Mouse (Mus musculus) macrophage (primary cell): ENCODE measurements at regions not wholly inside any gene's neighbourhood (a gene's known extent, or its start where the extent isn't known, plus 50 kb on each side); places are given as distances from the start of the nearest gene placed in this dataset.

Experiments
- H3K27ac ChIP-seq: fragments of 350-480 bp; formaldehyde crosslinking; 2 replicates; pipeline ENCODE4 v1.9.0; 2021
- H3K36me3 ChIP-seq: fragments of 350-480 bp; formaldehyde crosslinking; 2 replicates; pipeline ENCODE4 v1.9.0; 2021; ENCODE audit errors: inconsistent target
- H3K4me3 ChIP-seq: fragments of 350-480 bp; formaldehyde crosslinking; 2 replicates; pipeline ENCODE4 v1.9.0; 2021; ENCODE audit errors: inconsistent target
- H3K79me2 ChIP-seq: fragments of 350-480 bp; formaldehyde crosslinking; 2 replicates; pipeline ENCODE4 v1.9.0; 2021; ENCODE audit errors: inconsistent target
- WGBS: methylation state at CpG from one replicate; pipeline ENCODE4 v1.1.7; 2026; ENCODE audit warnings: inconsistent platforms; ENCODE audit not compliant: missing documents; 5-methylcytosine and 5-hydroxymethylcytosine counted together

GRCm38 (mm10) chr3:136421969-136422614 lies 96.2 kb upstream of the Bank1 start:
- Histone ChIP-seq H3K27ac (no peak overlapping the region), H3K36me3 (no peaks in the 10 kb centered on the region), H3K4me3 (no peak overlapping the region), H3K79me2 (no peaks in the 10 kb centered on the region)
- WGBS = 46% methylated on average over 10 of the region's 10 CpGs

- 92% methylated on average over 8 of the region's 8 CpGs for WGBS
- no peak overlapping the region for H3K4me3 ChIP-seq
- no peaks in the 10 kb centered on the region for H3K36me3 ChIP-seq
- H3K27ac ChIP-seq = no peak overlapping the region
- H3K79me2 ChIP-seq = no peaks in the 10 kb centered on the region
Measured at GRCm38 (mm10) chr3:136405606-136406005, 79.7 kb upstream of the Bank1 start.

GRCm38 (mm10) chr3:136383282-136383681 lies 57.4 kb upstream of the Bank1 start:
- no peak overlapping the region for H3K27ac ChIP-seq

GRCm38 (mm10) chr3:136380644-136381043 lies 54.8 kb upstream of the Bank1 start:
- Histone ChIP-seq H3K4me3 (no peak overlapping the region), H3K36me3 (no peaks in the 10 kb centered on the region), H3K79me2 (no peaks in the 10 kb centered on the region), H3K27ac (no peak overlapping the region)
- WGBS = 82% methylated on average over 7 of the region's 7 CpGs

More at GRCm38 (mm10) chr3:136383282-136383681, 57.4 kb upstream of the Bank1 start:
- no peaks in the 10 kb centered on the region for H3K36me3 ChIP-seq
- no peaks in the 10 kb centered on the region for H3K79me2 ChIP-seq
- H3K4me3 ChIP-seq = no peak overlapping the region
- 81% methylated on average over 4 of the region's 4 CpGs for WGBS

GRCm38 (mm10) chr3:136379741-136380398 lies 54.0 kb upstream of the Bank1 start:
- WGBS = 97% methylated on average over 6 of the region's 6 CpGs
- Histone ChIP-seq H3K27ac (no peak overlapping the region), H3K4me3 (no peak overlapping the region), H3K79me2 (no peaks in the 10 kb centered on the region), H3K36me3 (no peaks in the 10 kb centered on the region)

- H3K27ac ChIP-seq = no peak overlapping the region
- H3K36me3 ChIP-seq = no peaks in the 10 kb centered on the region
- no peaks in the 10 kb centered on the region for H3K79me2 ChIP-seq
- WGBS = 32% methylated on average over 4 of the region's 4 CpGs
- H3K4me3 ChIP-seq = no peak overlapping the region
Measured at GRCm38 (mm10) chr3:136376893-136377292, 51.0 kb upstream of the Bank1 start.
